Mouse (Mus musculus): Measurements from ENCODE around the gene Aaas. TPM values are rescaled to one million over a fixed set of nuclear protein-coding genes. Genes with fewer than 3 reads are reported as not detected.

The Aaas gene
- 42.9 TPM for polyA plus RNA-seq (2017; shearing (Covaris generic))

GRCm38 (mm10) chr15:102350138-102350941 is at the start of gene Aaas:
TSS of gene Aaas (minus strand) at chr15:102350771.

GRCm38 (mm10) chr15:102366733-102367344 is 16.3 kb upstream of the Aaas start, which contains the start of gene Sp7:
TSS of gene Sp7 (minus strand) at chr15:102367182.

GRCm38 (mm10) chr15:102331610-102332015 is 19.0 kb downstream of the Aaas start, which contains the start of gene Myg1:
TSS of gene Myg1 (plus strand) at chr15:102331709.

GRCm38 (mm10) chr15:102326022-102326576 is 24.5 kb downstream of the Aaas start, which contains the start of gene Pfdn5:
TSS of gene Pfdn5 (plus strand) at chr15:102326116.

GRCm38 (mm10) chr15:102295633-102296367 is 54.8 kb downstream of the Aaas start, which contains the start of gene Espl1:
TSS of gene Espl1 (plus strand) at chr15:102296266.

Other genes starting within 250 kb of the Aaas start
- 46.8 TPM for gene Spryd3, start 214.5 kb downstream of the Aaas start, polyA plus RNA-seq (2017; shearing (Covaris generic))
- gene Igfbp6, start 206.4 kb downstream of the Aaas start, polyA plus RNA-seq (2017; shearing (Covaris generic)): 0.80 TPM
- 9.5 TPM for gene Soat2, start 200.2 kb downstream of the Aaas start, polyA plus RNA-seq (2017; shearing (Covaris generic))
- 74.4 TPM for gene Zfp740, start 147.5 kb downstream of the Aaas start, polyA plus RNA-seq (2017; shearing (Covaris generic))
- gene Csad, start 146.0 kb downstream of the Aaas start, polyA plus RNA-seq (2017; shearing (Covaris generic)): 8.5 TPM
- gene Itgb7, start 118.8 kb downstream of the Aaas start, polyA plus RNA-seq (2017; shearing (Covaris generic)): 1,327 TPM
- gene Rarg, start 93.3 kb downstream of the Aaas start, polyA plus RNA-seq (2017; shearing (Covaris generic)): 18.4 TPM
- gene Gm9918, start 80.2 kb downstream of the Aaas start, polyA plus RNA-seq (2017; shearing (Covaris generic)): 0.40 TPM
- gene Mfsd5, start 71.3 kb downstream of the Aaas start, polyA plus RNA-seq (2017; shearing (Covaris generic)): 40.0 TPM
- 1.2 TPM for gene Espl1, start 54.5 kb downstream of the Aaas start, polyA plus RNA-seq (2017; shearing (Covaris generic))
- 421 TPM for gene Pfdn5, start 24.7 kb downstream of the Aaas start, polyA plus RNA-seq (2017; shearing (Covaris generic))
- gene Myg1, start 19.1 kb downstream of the Aaas start, polyA plus RNA-seq (2017; shearing (Covaris generic)): 49.8 TPM
- not detected for gene Sp7, start 16.4 kb upstream of the Aaas start, polyA plus RNA-seq (2017; shearing (Covaris generic))
- gene Sp1, start 55.4 kb upstream of the Aaas start, polyA plus RNA-seq (2017; shearing (Covaris generic)): 17.0 TPM
- gene Amhr2, start 94.6 kb upstream of the Aaas start, polyA plus RNA-seq (2017; shearing (Covaris generic)): not detected
- gene Prr13, start 108.3 kb upstream of the Aaas start, polyA plus RNA-seq (2017; shearing (Covaris generic)): 682 TPM
- 99.4 TPM for gene Pcbp2, start 119.8 kb upstream of the Aaas start, polyA plus RNA-seq (2017; shearing (Covaris generic))
- not detected for gene Gm10337, start 153.0 kb upstream of the Aaas start, polyA plus RNA-seq (2017; shearing (Covaris generic))
- gene Map3k12, start 166.3 kb upstream of the Aaas start, polyA plus RNA-seq (2017; shearing (Covaris generic)): 6.5 TPM
- gene Tarbp2, start 167.4 kb upstream of the Aaas start, polyA plus RNA-seq (2017; shearing (Covaris generic)): 56.5 TPM
- gene Npff, start 174.2 kb upstream of the Aaas start, polyA plus RNA-seq (2017; shearing (Covaris generic)): 1.7 TPM